Mouse (Mus musculus) heart, postnatal 0 days (tissue): ENCODE measurements around the gene Atp6v0a1.

ENCODE experiments used
- CTCF ChIP-seq: IDR thresholded peaks from 2 replicates; pipeline ENCODE4 v1.5.1; 2016; ENCODE audit warnings: antibody characterized with exemption, control low read depth, low read depth
- EP300 ChIP-seq: IDR thresholded peaks from 2 replicates; pipeline ENCODE4 v1.6.1; 2016; ENCODE audit warnings: antibody characterized with exemption, low read depth

DNA sequence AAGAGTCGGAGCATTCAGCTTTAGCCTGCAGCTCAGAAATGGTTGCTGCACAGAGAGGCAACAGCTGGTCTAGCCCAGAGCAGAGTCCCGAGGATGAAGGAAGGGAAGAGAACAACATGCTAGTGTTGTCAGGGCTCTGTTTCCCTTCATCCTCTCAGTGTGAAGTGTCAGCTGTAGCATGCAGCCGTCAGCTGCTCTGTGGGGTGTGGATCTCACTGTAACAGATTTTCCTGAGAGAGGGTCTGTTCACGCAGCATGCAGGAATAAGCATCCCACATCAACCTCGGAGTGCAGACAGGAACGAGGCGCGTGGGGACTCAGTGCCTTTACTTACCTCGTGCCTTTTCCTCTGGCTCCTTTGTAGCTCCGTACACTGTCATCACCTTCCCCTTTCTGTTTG, 28.5 kb downstream of the Atp6v0a1 start:
- TF ChIP-seq CTCF (no peak), EP300 (no peak)
